Mouse (Mus musculus) granulocyte monocyte progenitor cell, adult 5-6 weeks (primary cell): ENCODE results near the gene Prkacb. TPM values are rescaled to one million over a fixed set of nuclear protein-coding genes. Genes with fewer than 3 reads are reported as not detected.

Experiments
- ATAC-seq: replicated peaks from 2 replicates; pipeline ENCODE4 v1.8.0; 2016; ENCODE audit warnings: mild to moderate bottlenecking, moderate TSS enrichment, inconsistent platforms; ENCODE audit not compliant: poor library complexity, severe bottlenecking
- total RNA-seq, 2 experiments: library from RNA; stranded (forward) in 1 of 2; stranded (reverse) in 1 of 2; fragments of 200-712, 200-1000 nt in 1 of 2; fragments of >200 nt in 1 of 2; fragmentation: Nextera tagmentation in 1 of 2; gene quantifications; 2 replicates each; pipeline ENCODE4 v1.2.3; 2014 to 2017

Prkacb gene
- total RNA-seq, 2 experiments from 2014 or later, result 64.8 to 78.1 TPM

DNA sequence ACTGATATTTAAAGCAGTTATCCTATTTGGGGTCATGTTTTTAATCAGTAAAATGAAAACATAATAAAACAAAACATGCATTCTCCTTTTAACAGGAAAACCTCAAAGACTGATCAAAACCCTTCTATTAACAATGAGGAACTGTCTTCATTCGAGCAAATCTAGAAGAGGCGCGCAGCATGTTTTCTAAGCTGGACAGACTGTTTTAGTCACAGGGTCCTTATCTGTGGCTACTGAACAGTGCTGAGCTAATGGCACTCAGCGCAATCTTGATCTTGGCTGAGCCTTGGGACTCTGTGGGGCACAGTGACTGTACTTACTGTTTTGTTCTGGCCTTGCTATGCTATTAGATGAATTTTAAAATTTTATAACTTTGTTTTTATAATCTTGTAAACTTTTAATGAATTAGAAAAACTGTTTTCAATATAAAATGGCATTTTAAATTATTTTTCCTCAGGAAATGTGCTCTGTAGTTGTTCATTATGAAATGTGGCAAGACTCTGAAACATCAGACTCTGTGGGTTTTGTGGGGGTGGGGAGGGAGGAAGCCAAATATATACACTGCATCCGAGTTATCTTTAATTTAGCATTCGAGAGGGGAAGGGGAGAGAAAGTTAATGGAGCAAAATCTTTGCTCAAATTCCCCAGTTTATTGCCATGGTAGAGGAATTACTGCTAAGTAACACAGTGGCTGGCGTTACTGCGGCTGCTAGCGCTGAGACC is 77.7 kb downstream of the Prkacb start:
- ATAC-seq, result peak; percentile 50; the same call in 1 of the 2 replicates

GRCm38 (mm10) chr3:146731499-146731898 is 81.3 kb downstream of the Prkacb start:
- no peak for ATAC-seq

GRCm38 (mm10) chr3:146723037-146723436 is 89.8 kb downstream of the Prkacb start:
- no peak for ATAC-seq

GRCm38 (mm10) chr3:146719696-146720095 is 93.1 kb downstream of the Prkacb start:
- ATAC-seq, result no peak

DNA sequence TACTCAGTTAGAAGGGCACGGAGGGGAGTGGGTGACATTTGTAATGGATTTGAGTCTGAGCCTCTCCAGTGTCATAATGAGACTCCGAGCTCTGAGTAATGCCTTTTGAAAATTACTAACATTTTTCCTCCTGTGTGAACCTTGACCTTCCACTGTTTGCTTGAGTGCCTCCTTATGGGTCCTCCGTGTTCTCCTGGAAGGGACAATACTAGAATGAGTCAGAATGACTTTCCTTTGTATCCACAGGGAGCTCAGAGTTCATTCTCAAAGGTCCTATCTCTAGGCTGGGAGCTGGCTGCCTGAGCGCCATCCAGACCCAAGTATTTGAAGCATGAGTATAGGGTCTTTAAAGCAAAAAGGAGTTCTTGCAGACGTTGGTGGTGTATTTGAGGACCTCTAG is 94.5 kb downstream of the Prkacb start:
- ATAC-seq, result no peak

DNA sequence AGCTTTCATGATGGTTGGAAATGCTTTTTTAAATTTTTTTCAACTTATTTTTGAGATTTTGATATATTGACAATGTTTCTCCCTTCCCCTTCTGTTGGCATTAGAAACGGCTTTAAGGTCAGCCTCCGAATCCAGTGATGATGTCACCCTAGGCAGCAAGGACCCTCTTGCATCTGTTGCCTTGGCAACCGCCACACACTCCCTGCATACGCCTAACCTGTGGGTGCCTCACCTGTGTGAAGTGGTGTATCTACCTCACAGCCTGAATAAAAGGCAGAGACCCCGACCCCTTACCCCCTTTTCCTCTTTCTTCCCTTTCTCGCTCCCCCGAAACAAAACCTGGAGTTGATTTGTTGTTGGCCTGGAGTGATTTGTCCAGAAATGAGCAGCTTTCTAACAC is 100.5 kb downstream of the Prkacb start:
- no peak for ATAC-seq

- peak; percentile 82 for ATAC-seq
Measured at GRCm38 (mm10) chr3:146711559-146711958, 101.2 kb downstream of the Prkacb start.

DNA sequence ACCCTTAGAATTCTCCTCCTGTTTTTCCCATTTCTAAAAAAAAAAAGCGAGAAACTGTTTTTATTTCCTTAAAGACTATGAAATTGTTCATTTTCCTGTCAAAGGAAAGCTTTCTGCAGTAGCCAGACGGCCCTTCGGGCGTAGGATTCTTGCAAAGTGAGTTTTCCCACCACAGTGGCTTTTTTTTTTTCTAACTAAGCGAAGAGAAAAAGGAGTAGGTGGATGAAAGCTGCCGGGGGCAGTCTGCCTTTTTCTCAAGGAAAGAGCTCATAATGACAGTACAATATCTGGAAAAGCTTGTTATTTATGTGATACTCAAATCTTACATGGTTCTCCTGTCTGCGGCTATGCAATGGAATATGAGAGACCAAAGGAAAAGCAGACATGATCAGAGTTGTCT is 101.7 kb downstream of the Prkacb start:
- ATAC-seq, result no peak

- no peak for ATAC-seq
Measured at GRCm38 (mm10) chr3:146709086-146709485, 103.7 kb downstream of the Prkacb start.

- ATAC-seq, result no peak
Measured at GRCm38 (mm10) chr3:146708381-146708780, 104.4 kb downstream of the Prkacb start.

DNA sequence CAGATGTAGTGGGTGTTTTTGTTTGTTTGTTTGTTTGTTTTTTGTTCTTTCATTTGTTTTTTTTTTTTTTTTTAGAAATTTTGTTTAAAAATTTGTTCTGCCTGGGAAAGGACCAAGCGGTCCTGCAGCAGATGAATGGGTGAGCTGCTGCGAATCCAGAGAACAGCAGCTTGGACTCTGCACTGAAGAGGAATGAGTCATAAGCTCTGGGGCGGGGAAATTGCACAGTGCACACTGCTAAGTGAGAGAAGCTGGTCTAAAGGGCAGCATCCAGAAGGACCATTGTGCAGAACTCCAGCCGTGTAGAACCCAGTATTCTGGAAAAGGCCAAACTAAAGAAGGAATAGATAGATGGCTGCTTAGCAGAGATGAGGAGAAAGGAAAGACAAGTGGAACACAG is 108.7 kb downstream of the Prkacb start:
- ATAC-seq, result no peak

DNA sequence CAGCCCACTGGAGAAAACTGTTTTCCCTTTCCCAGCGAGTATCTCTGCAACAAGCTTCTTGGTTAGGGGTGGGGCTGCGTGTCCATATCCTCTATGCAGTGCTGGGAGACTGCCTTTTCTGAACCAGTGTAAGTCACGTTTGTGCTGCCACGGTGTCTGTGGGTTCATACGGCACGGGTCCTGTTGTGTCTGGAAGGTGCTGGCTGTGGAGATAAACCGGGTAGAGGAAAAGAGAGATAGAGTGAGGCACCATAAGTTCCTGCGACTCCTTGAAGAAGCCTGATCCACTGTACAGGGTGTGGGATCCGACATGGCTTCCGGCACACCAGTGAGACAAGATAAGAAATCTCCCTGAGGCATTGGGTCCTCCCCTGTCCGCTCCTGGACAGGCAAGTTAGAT is 112.7 kb downstream of the Prkacb start:
- ATAC-seq, result no peak

GRCm38 (mm10) chr3:146698982-146699381 is 113.8 kb downstream of the Prkacb start:
- peak; percentile 18; the same call in 1 of the 2 replicates for ATAC-seq

DNA sequence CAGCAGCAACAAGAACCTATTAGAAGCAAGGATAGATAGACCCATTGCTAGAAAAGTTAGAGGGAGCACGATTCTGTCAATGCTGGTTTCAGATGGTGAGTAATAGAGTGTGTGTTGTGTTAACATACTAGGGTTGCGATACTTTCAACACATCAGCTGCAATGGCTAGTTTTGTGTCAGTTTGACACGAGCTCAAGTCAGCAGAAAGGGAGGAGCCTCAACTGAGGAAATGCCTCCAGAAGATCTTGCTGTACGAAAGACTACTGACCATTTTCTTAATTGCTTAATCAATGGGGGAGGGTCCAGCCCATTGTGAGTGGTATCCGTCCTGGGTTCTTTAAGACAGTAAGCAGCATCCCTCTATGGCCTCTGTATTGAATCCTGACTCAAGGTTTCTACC is 120.2 kb downstream of the Prkacb start:
- peak; percentile 75 for ATAC-seq

- no peak for ATAC-seq
Measured at GRCm38 (mm10) chr3:146687121-146687725, 125.6 kb downstream of the Prkacb start.

- ATAC-seq, result peak; percentile 57
Measured at GRCm38 (mm10) chr3:146686428-146686827, 126.4 kb downstream of the Prkacb start.

DNA sequence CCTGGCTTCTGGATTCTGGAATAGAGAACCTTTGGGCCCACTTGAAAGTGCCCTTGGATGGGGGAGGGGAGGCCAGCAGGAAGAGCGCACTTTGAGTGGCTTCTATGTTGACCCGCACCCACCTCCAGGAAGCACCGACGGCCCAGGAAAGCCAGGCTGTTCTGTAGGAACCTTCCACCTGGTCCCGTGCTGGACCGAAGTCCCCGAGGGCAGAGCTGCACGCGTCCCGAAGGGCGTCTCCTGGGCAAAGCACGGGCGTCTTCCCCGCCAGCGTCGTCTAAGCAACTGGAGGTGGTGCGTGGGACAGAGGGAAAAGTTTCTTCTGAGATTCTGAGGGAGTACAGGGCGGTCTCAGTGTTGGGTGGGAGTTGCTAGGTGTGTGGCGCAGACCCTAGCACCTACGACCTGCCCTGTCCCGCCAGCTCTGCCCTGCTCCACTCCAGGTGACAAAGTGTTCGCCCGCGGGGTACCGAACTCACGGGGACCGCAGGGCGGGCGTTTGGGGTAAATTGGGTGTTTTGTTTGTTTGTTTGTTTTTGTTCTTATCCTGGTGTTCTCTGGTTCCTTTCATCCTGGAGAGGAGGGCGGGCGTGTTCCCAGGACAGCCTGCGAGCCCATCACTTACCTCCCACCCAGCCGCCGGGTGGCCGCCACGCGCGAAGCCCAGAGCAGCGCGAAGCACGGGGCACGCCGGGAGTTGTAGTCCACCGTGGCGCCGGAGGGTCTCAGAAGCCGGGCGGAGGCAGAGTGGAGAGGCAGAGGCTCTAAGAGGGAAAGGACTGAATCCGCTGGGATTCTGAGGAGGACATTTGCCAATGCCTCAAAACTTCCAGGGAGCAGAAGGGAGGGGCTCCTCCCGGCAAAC is 127.7 kb downstream of the Prkacb start, which contains the start of gene Samd13:
Gene Samd13, minus strand, starts transcription at position 782 of the 865 bp plus-strand sequence.
- ATAC-seq, result peak; percentile 38

DNA sequence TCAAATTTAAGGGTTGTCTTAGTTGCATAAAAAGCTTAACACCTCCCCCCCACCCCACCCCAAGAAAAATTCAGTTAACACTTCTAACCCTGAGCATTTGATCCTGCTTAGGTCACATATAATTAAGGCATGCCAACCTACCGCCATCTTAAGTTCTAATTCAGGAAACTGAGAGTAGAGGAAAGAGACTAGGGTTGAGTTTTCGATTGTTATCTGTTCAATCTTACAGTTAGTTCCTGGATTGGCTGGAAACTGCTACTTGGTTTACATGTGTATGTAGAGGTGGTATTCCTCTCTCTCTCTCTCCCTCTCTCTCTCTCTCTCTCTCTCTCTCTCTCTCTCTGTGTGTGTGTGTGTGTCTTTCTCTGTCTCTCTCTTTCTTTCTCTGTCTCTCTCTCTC is 129.7 kb downstream of the Prkacb start:
- ATAC-seq, result no peak

- no peak; the same call in 1 of the 2 replicates for ATAC-seq
Measured at GRCm38 (mm10) chr3:146682140-146682651, 130.6 kb downstream of the Prkacb start.

GRCm38 (mm10) chr3:146681696-146682095 is 131.1 kb downstream of the Prkacb start:
- no peak for ATAC-seq

DNA sequence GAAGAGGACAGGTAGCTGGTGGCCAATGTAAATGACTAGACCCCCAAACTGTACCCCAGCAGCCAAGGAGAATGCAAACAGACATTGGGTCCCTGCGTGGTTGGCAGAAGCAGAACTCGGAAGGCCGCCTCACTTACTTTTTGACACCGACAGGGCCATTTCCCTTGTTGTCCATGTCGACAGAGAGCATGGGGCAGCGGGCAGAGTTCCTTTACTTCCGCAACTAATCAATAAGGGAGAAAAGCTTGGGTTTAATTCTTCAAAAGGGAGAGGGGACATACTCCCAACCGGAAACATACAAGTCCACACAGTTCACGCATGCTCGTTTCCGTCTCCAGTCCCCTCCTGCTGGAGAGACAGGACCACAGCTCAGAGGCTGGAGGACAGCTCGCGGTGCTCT is 132.2 kb downstream of the Prkacb start:
- ATAC-seq, result no peak
